Mouse (Mus musculus) liver, postnatal 0 days (tissue): ENCODE results near the gene Usp39. TPM values are rescaled to one million over a fixed set of nuclear protein-coding genes. Genes with fewer than 3 reads are reported as not detected.

ENCODE experiments used
- ATAC-seq: fragments of 200-750 bp; cut with Nextera tagmentation; 2 replicates; pipeline ENCODE4 v1.8.0; 2017; ENCODE audit warnings: mild to moderate bottlenecking, moderate library complexity
- DNase-seq: peaks from one replicate; pipeline ENCODE4 v3.0.0-alpha.2; 2016
- H3K27ac ChIP-seq: fragments of 300-500 bp; sonication (generic); 2 replicates; pipeline ENCODE4 v1.5.1; 2014; ENCODE audit warnings: antibody characterized with exemption, moderate library complexity, mild to moderate bottlenecking, low read depth
- H3K27me3 ChIP-seq: fragments of 300-500 bp; sonication (generic); 2 replicates; pipeline ENCODE4 v1.6.1; 2014; ENCODE audit warnings: low read length, control low read depth, mixed read lengths; ENCODE audit not compliant: insufficient read depth
- H3K36me3 ChIP-seq: fragments of 300-500 bp; sonication (generic); replicated peaks from 2 replicates; pipeline ENCODE4 v1.6.1; 2014; ENCODE audit warnings: mild to moderate bottlenecking, control low read depth, low read length, moderate library complexity, mixed read lengths; ENCODE audit not compliant: insufficient read depth
- H3K4me1 ChIP-seq: fragments of 300-500 bp; sonication (generic); 2 replicates; pipeline ENCODE4 v1.6.1; 2014; ENCODE audit warnings: antibody characterized with exemption, mild to moderate bottlenecking, control low read depth; ENCODE audit not compliant: insufficient read depth
- H3K4me2 ChIP-seq: fragments of 300-500 bp; sonication (generic); 2 replicates; pipeline ENCODE4 v1.6.1; 2014; ENCODE audit warnings: low read depth, mild to moderate bottlenecking, low read length, moderate library complexity, mixed read lengths
- H3K4me3 ChIP-seq: fragments of 300-500 bp; sonication (generic); 2 replicates; pipeline ENCODE4 v1.5.1; 2014; ENCODE audit warnings: low read depth, low read length
- H3K9ac ChIP-seq: fragments of 300-500 bp; sonication (generic); replicated peaks from 2 replicates; pipeline ENCODE4 v1.6.1; 2014; ENCODE audit warnings: mild to moderate bottlenecking, moderate library complexity
- H3K9me3 ChIP-seq: fragments of 300-500 bp; sonication (generic); 2 replicates; pipeline ENCODE4 v1.6.1; 2016; ENCODE audit warnings: mild to moderate bottlenecking, control low read depth, low read length, mixed read lengths
- CTCF ChIP-seq: sonication (generic); IDR thresholded peaks from 2 replicates; pipeline ENCODE4 v1.5.1; 2016; ENCODE audit warnings: antibody characterized with exemption, low read depth
- EP300 ChIP-seq: IDR thresholded peaks from 2 replicates; pipeline ENCODE4 v1.6.1; 2016; ENCODE audit warnings: antibody characterized with exemption, low read depth, mild to moderate bottlenecking
- WGBS: fragments of 180-500 bp; shearing (Covaris S2); extraction: QIAGEN DNeasy Blood & Tissue Kit; methylation state at CpG from one replicate; pipeline ENCODE4 v1.1.7; 2014; ENCODE audit not compliant: insufficient replicate concordance; 5-methylcytosine and 5-hydroxymethylcytosine counted together
- polyA plus RNA-seq: library from polyadenylated mRNA; unstranded; fragments of >200 nt; fragmentation: Nextera tagmentation; extraction: Ambion mirVana; gene quantifications from 2 replicates; pipeline ENCODE4 v1.2.1, GENCODE M21; 2015

Gene Usp39
- polyA plus RNA-seq, 1 experiment from 2014 or later, result 21.7 TPM

GRCm38 (mm10) chr6:72383142-72383820, 38.3 kb upstream of the Usp39 start:
- no peaks in the 10 kb centered on the region for H3K27me3 ChIP-seq
- no peak for TF ChIP-seq CTCF
- no peak for TF ChIP-seq EP300
- WGBS, result 70% methylated on average over 6 of the region's 6 CpGs
- peak overlapping the region; percentile 74 for H3K27ac ChIP-seq
- peak overlapping the region; percentile 31 for H3K4me2 ChIP-seq
- DNase-seq (no peak), ATAC-seq (no peak)
- peaks cover 31% of the 10 kb centered on the region for H3K4me1 ChIP-seq
- peak overlapping the region; percentile 23; the same call in 1 of the 2 replicates for H3K9ac ChIP-seq
- H3K36me3 ChIP-seq, result peaks cover 39% of the 10 kb centered on the region
- no peak overlapping the region for H3K4me3 ChIP-seq
- H3K9me3 ChIP-seq, result no peaks in the 10 kb centered on the region

GRCm38 (mm10) chr6:72382494-72382893, 37.5 kb upstream of the Usp39 start:
- Histone ChIP-seq H3K27me3 (no peaks in the 10 kb centered on the region), H3K4me1 (peaks cover 25% of the 10 kb centered on the region), H3K36me3 (peaks cover 31% of the 10 kb centered on the region), H3K4me2 (no peak overlapping the region), H3K9me3 (no peaks in the 10 kb centered on the region), H3K9ac (peak overlapping the region; percentile 19; the same call in 1 of the 2 replicates), H3K27ac (peak overlapping the region; percentile 53), H3K4me3 (no peak overlapping the region)
- WGBS, result 63% methylated on average over 6 of the region's 6 CpGs
- no peak for ATAC-seq
- no peak for DNase-seq
- TF ChIP-seq CTCF (no peak), EP300 (no peak)

GRCm38 (mm10) chr6:72380131-72380770, 35.3 kb upstream of the Usp39 start, which contains the start of gene Vamp5:
TSS of gene Vamp5 (minus strand) at chr6:72380468.
- Histone ChIP-seq H3K36me3 (peaks cover 13% of the 10 kb centered on the region), H3K4me3 (peak within 1 kb of the TSS; percentile 75), H3K27me3 (no peaks in the 10 kb centered on the region), H3K9ac (peak within 1 kb of the TSS; percentile 79), H3K4me2 (peak within 1 kb of the TSS; percentile 70), H3K9me3 (no peaks in the 10 kb centered on the region), H3K4me1 (peaks cover 24% of the 10 kb centered on the region), H3K27ac (peak within 1 kb of the TSS; percentile 86)
- WGBS, result 2% methylated on average over 49 of the region's 49 CpGs
- peak; percentile 92 for DNase-seq
- TF ChIP-seq EP300 (no peak), CTCF (peak; percentile 72)
- ATAC-seq, result peak; percentile 90

- Histone ChIP-seq H3K27ac (peak overlapping the region; percentile 86), H3K9me3 (no peaks in the 10 kb centered on the region), H3K4me1 (peaks cover 31% of the 10 kb centered on the region), H3K9ac (peak overlapping the region; percentile 79), H3K4me2 (peak overlapping the region; percentile 70), H3K36me3 (0 out of 2 replicates have a peak, but pooled peaks cover 6% of the 10 kb centered on the region), H3K27me3 (no peaks in the 10 kb centered on the region), H3K4me3 (peak overlapping the region; percentile 75)
- TF ChIP-seq EP300 (no peak), CTCF (no peak)
- whole genome bisulfite sequencing, result 17% methylated on average over 7 of the region's 7 CpGs
- ATAC-seq (peak; percentile 20), DNase-seq (no peak)
Observed at GRCm38 (mm10) chr6:72379377-72380130, 34.6 kb upstream of the Usp39 start.

- Histone ChIP-seq H3K4me3 (peak overlapping the region; percentile 75), H3K4me1 (peaks cover 30% of the 10 kb centered on the region), H3K9me3 (no peaks in the 10 kb centered on the region), H3K27me3 (no peaks in the 10 kb centered on the region), H3K36me3 (no peaks in the 10 kb centered on the region), H3K27ac (no peak overlapping the region), H3K9ac (peak overlapping the region; percentile 79; the same call in 1 of the 2 replicates), H3K4me2 (peak overlapping the region; percentile 70)
- 57% methylated on average over 8 of the region's 8 CpGs for WGBS
- TF ChIP-seq EP300 (no peak), CTCF (peak; percentile 27; the same call in 1 of the 2 replicates)
- DNase-seq (no peak), ATAC-seq (no peak)
Observed at GRCm38 (mm10) chr6:72378510-72379234, 33.7 kb upstream of the Usp39 start.
